Mouse (Mus musculus) C2C12 (cell line): ENCODE results near the gene Mmp24. TPM values are rescaled to one million over a fixed set of nuclear protein-coding genes. Genes with fewer than 3 reads are reported as not detected.
"Not testable (repeated sequence)": the region's sequence is repeated elsewhere in the genome, so short reads cannot be mapped to it uniquely, and the experiment has no call there.

Source experiments
- H3K27me3 ChIP-seq: one replicate; pipeline ENCODE4 v1.6.1; 2011; ENCODE audit not compliant: control insufficient read depth, insufficient read depth, insufficient read length
- H3K36me3 ChIP-seq: one replicate; pipeline ENCODE4 v1.6.1; 2011; ENCODE audit not compliant: control insufficient read depth, insufficient read depth
- H3K4me3 ChIP-seq: one replicate; pipeline ENCODE4 v1.5.1; 2011; ENCODE audit warnings: mild to moderate bottlenecking, control low read depth; ENCODE audit not compliant: poor library complexity, insufficient read depth, severe bottlenecking
- H3K79me2 ChIP-seq: one replicate; pipeline ENCODE4 v1.6.1; 2011; ENCODE audit not compliant: control insufficient read depth, insufficient read depth
- H3K79me3 ChIP-seq: one replicate; pipeline ENCODE4 v1.6.1; 2011; ENCODE audit warnings: low read depth, control low read depth
- H3ac ChIP-seq: one replicate; pipeline ENCODE3; 2011; ENCODE audit warnings: low read depth; ENCODE audit not compliant: control insufficient read depth, insufficient read length
- CEBPB ChIP-seq: IDR thresholded peaks from one replicate; pipeline ENCODE4 v1.6.1; 2011; ENCODE audit warnings: low read depth, mild to moderate bottlenecking, control low read depth, moderate library complexity
- CTCF ChIP-seq: IDR thresholded peaks from one replicate; pipeline ENCODE4 v1.5.1; 2011; ENCODE audit not compliant: control insufficient read depth, insufficient read depth, insufficient read length
- FOSL1 ChIP-seq: IDR thresholded peaks from one replicate; pipeline ENCODE4 v1.8.0; 2011; ENCODE audit warnings: mild to moderate bottlenecking, low read length; ENCODE audit not compliant: poor library complexity, insufficient read depth, severe bottlenecking
- MAX ChIP-seq: IDR thresholded peaks from one replicate; pipeline ENCODE4 v1.6.1; 2011; ENCODE audit warnings: mild to moderate bottlenecking, control low read depth
- MYOD1 ChIP-seq: IDR thresholded peaks from one replicate; pipeline ENCODE4 v1.6.1; 2011; ENCODE audit warnings: low read depth; ENCODE audit not compliant: control insufficient read depth, insufficient read length
- MYOG ChIP-seq: IDR thresholded peaks from one replicate; pipeline ENCODE4 v1.6.1; 2011; ENCODE audit not compliant: control insufficient read depth, insufficient read length; ENCODE audit errors: extremely low read depth
- USF1 ChIP-seq: IDR thresholded peaks from one replicate; pipeline ENCODE4 v1.6.1; 2011; ENCODE audit warnings: low read depth, mild to moderate bottlenecking, control low read depth, moderate library complexity
- polyA plus RNA-seq: library from polyadenylated mRNA; unstranded; fragments of >200 nt; fragmentation: generic; extraction: Trizol; gene quantifications from one replicate; pipeline ENCODE4 v1.2.1, GENCODE M21; 2012; ENCODE audit warnings: missing spikeins

The Mmp24 gene
- polyA plus RNA-seq, 1 experiment = 0.04 TPM

GRCm38 (mm10) chr2:155831302-155831701, 56.2 kb downstream of the Mmp24 start:
- Histone ChIP-seq H3K79me2 (peaks cover 3% of the 10 kb centered on the region), H3K36me3 (no peaks in the 10 kb centered on the region), H3K79me3 (peaks cover 1% of the 10 kb centered on the region), H3K4me3 (no peak overlapping the region), H3ac (no peak overlapping the region), H3K27me3 (no peaks in the 10 kb centered on the region)
- no peak for TF ChIP-seq CEBPB
- no peak for TF ChIP-seq USF1
- TF ChIP-seq MAX = no peak

DNA sequence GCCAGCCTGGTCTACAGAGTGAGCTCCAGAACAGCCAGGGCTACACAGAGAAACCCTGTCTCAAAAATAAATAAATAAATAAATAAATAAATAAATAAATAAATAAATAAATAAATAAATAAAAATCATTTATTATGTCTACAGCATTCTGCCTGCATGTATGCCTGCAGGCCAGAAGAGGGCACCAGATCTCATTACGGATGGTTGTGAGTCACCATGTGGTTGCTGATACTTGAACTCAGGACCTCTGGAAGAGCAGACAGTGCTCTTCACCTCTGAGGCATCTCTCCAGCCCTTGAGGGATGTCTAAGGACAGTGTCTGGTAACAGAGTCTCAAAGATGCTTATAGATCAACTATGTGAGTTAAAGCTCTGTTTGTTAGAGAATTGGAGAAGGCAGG, 56.9 kb downstream of the Mmp24 start:
- not testable (repeated sequence) for H3K4me3 ChIP-seq, H3K27me3 ChIP-seq, H3ac ChIP-seq, H3K79me2 ChIP-seq, H3K36me3 ChIP-seq, H3K79me3 ChIP-seq

DNA sequence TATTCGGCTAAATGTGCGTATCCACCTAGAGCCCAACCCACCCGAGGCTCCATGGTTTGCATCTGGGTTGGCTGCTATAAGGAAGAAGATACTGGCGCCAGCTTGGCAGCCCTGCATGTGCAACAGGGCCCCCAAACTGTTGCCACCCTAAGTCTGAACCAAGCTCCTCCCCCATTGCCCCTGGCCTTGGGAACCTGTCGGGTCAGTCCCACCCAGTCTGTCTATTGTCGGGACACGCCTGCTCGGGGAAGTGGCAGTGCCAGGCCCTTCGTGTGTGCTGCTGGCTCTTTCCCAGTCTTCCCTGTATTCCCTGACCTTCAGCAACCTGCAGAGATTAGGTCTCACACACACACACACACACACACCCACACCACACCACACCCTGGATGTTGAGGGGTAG, 59.6 kb downstream of the Mmp24 start, which contains the start of gene Fam83c:
Gene Fam83c (minus strand): TSS at position 123 of the 400 bp plus-strand sequence.
- H3K79me2 ChIP-seq = no peaks in the 10 kb centered on the region
- no peak within 1 kb of the TSS for H3K4me3 ChIP-seq
- no peaks in the 10 kb centered on the region for H3K36me3 ChIP-seq
- no peaks in the 10 kb centered on the region for H3K27me3 ChIP-seq
- H3K79me3 ChIP-seq = no peaks in the 10 kb centered on the region
- TF ChIP-seq CEBPB (no peak), MYOD1 (no peak), MYOG (no peak), USF1 (no peak), FOSL1 (no peak), MAX (no peak), CTCF (no peak)
- H3ac ChIP-seq = no peak within 1 kb of the TSS

GRCm38 (mm10) chr2:155837961-155838360, 62.8 kb downstream of the Mmp24 start:
- no peaks in the 10 kb centered on the region for H3K79me3 ChIP-seq
- H3K4me3 ChIP-seq = no peak overlapping the region
- TF ChIP-seq MAX = no peak
- TF ChIP-seq MYOG = no peak
- no peak for TF ChIP-seq USF1
- TF ChIP-seq CTCF = no peak
- TF ChIP-seq CEBPB = no peak
- no peak for TF ChIP-seq MYOD1
- TF ChIP-seq FOSL1 = no peak
- no peaks in the 10 kb centered on the region for H3K79me2 ChIP-seq
- H3ac ChIP-seq = no peak overlapping the region
- no peaks in the 10 kb centered on the region for H3K36me3 ChIP-seq
- no peaks in the 10 kb centered on the region for H3K27me3 ChIP-seq

GRCm38 (mm10) chr2:155838961-155839360, 63.8 kb downstream of the Mmp24 start:
- no peaks in the 10 kb centered on the region for H3K79me2 ChIP-seq
- no peak overlapping the region for H3K4me3 ChIP-seq
- no peaks in the 10 kb centered on the region for H3K79me3 ChIP-seq
- H3K36me3 ChIP-seq = no peaks in the 10 kb centered on the region
- TF ChIP-seq MYOD1 (no peak), USF1 (no peak), MYOG (no peak), FOSL1 (no peak), CEBPB (no peak), MAX (no peak), CTCF (no peak)
- H3K27me3 ChIP-seq = no peaks in the 10 kb centered on the region
- no peak overlapping the region for H3ac ChIP-seq

GRCm38 (mm10) chr2:155846930-155847329, 71.8 kb downstream of the Mmp24 start:
- TF ChIP-seq MYOD1 = no peak
- TF ChIP-seq CEBPB = peak; percentile 1
- TF ChIP-seq MAX = no peak
- Histone ChIP-seq H3K27me3 (no peaks in the 10 kb centered on the region), H3K4me3 (no peak overlapping the region), H3K79me2 (no peaks in the 10 kb centered on the region), H3K79me3 (no peaks in the 10 kb centered on the region), H3K36me3 (peaks cover 28% of the 10 kb centered on the region), H3ac (no peak overlapping the region)

- H3K27me3 ChIP-seq = no peaks in the 10 kb centered on the region
- H3K36me3 ChIP-seq = peaks cover 41% of the 10 kb centered on the region
- H3K4me3 ChIP-seq = no peak overlapping the region
- TF ChIP-seq CEBPB (no peak), USF1 (no peak), MAX (no peak), CTCF (peak; percentile 73), FOSL1 (no peak)
- no peak overlapping the region for H3ac ChIP-seq
- H3K79me3 ChIP-seq = no peaks in the 10 kb centered on the region
- H3K79me2 ChIP-seq = no peaks in the 10 kb centered on the region
Observed at GRCm38 (mm10) chr2:155848291-155848690, 73.1 kb downstream of the Mmp24 start.
